Mouse (Mus musculus): ENCODE results near the gene Parp12. TPM values are rescaled to one million over a fixed set of nuclear protein-coding genes. Genes with fewer than 3 reads are reported as not detected.

Parp12 gene
- 5.5 and 6.3 TPM in 2 replicates for total RNA-seq (2023)

GRCm38 (mm10) chr6:39117584-39118455 lies at the start of gene Parp12:
Gene Parp12 (minus strand): TSS chr6:39118349.

Other genes with a start within 250 kb of the Parp12 start
- gene Tbxas1, start 242.9 kb downstream of the Parp12 start, total RNA-seq (2023): 53.4 and 55.2 TPM in 2 replicates
- 64.5 and 87.7 TPM in 2 replicates for gene Hipk2, start 242.2 kb downstream of the Parp12 start, total RNA-seq (2023)
- 125 and 142 TPM in 2 replicates for gene Kdm7a, start 88.4 kb upstream of the Parp12 start, total RNA-seq (2023)

Measured in neutrophil, adult 65 days (primary cell).